Mouse (Mus musculus) monocyte, adult 2 months (primary cell): ENCODE measurements around the gene Scpep1.

Experiments
- DNase-seq, 2 experiments: peaks; one replicate each; pipeline ENCODE4 v3.0.0; 2022; ENCODE audit warnings: low spot score in 2 of 2, low read depth in 1 of 2

The Scpep1 gene

GRCm38 (mm10) chr11:88888996-88889395, 66.3 kb downstream of the Scpep1 start:
- no peak for DNase-seq

DNA sequence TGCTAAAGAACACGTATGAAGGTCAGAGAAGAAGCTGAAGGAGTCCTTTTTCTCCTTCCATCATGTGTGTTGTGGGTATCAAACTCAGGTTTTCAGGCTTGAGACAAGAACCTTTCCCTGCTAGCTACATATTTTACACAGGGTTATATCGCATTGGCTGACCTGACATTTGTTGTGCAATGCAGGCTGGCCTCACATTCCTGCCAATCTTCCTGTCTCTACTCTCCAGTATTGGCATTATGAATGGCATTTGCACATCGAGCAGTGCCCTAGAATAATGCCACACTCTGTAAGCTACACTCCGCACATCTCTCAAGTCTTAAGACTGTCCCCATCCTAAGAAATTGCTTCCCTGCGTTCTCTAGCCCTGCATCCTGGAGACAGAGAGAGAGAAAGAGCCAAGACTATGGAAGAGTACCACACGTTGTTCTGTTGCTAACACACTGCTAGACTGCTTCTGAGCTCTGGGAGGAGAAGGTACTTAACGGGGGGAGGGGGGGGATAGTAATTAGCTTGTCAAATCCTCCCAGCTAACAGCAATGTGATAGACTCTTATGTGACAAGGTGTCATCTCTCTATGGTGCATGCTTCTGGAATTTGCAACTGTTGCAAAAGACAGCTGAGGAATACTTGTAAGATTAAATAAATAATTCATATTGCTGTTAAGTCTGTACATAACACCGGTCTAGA, 70.7 kb downstream of the Scpep1 start:
- DNase-seq, result no peak

DNA sequence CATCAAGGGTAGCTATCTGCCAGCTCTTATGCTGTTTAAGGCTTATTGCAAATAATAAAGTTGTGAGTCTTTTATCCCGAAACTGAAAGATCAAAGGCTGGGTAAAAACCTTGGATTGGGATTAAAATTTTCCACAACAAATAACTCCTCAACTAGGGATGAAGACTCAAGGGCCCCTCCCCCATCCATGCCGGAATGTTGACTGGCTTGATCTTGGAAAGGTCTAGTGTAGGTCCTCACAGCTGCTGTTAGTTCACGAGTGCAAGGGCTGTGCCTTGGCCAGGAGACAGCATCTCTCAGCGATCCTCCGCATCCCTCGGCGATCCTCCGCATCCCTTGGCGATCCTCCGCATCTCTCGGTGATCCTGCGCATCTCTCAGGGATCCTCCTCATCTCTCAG, 77.3 kb downstream of the Scpep1 start:
- DNase-seq, result no peak
